Mouse (Mus musculus) megakaryocyte, embryonic 14.5 days (primary cell): Measurements from ENCODE around the gene Nfib.

Source experiments
- FLI1 ChIP-seq: IDR thresholded peaks from 2 replicates; pipeline ENCODE4 v1.6.1; 2012; ENCODE audit warnings: low read length, inconsistent platforms, mixed read lengths
- GATA1 ChIP-seq: IDR thresholded peaks from 3 replicates; pipeline ENCODE4 v1.6.1; 2012; ENCODE audit warnings: mixed read lengths, low read length, inconsistent platforms, borderline replicate concordance

DNA sequence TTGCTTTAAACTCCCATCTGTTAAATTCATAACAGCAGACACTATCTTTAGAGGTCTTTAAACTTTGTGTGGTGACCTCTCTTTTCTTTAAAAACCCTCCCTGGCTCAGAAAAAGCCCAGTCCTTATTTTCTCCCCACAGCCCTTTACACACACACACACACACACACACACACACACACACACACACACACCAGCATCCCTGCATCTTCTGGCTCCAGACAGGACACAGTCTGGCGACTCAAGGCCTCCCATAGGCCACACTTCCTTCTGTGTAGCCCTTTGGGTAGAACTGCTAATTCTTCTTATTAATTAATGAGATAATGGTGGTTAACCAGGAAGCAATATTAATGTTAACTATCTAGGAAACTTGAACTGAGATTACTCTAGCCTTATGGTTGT is 211.7 kb downstream of the Nfib start:
- TF ChIP-seq GATA1 (no peak), FLI1 (no peak)
